Mouse (Mus musculus) limb, embryonic 11.5 days (tissue): ENCODE measurements around the gene Arid3a. TPM values are rescaled to one million over a fixed set of nuclear protein-coding genes. Genes with fewer than 3 reads are reported as not detected.

Source experiments
- ATAC-seq: fragments of 200-750 bp; cut with Nextera tagmentation; 2 replicates; pipeline ENCODE4 v1.8.0; 2017; ENCODE audit warnings: low read depth; ENCODE audit not compliant: insufficient number of reproducible peaks, low FRiP score, low TSS enrichment
- DNase-seq: peaks from one replicate; pipeline ENCODE4 v3.0.0-alpha.2; 2015; ENCODE audit warnings: low spot score
- H3K27ac ChIP-seq: fragments of 300-500 bp; sonication (generic); replicated peaks from 2 replicates; pipeline ENCODE4 v1.5.1; 2014; ENCODE audit warnings: low read depth, mild to moderate bottlenecking, low read length
- H3K27me3 ChIP-seq: fragments of 300-500 bp; sonication (generic); 2 replicates; pipeline ENCODE4 v1.6.1; 2014; ENCODE audit warnings: mild to moderate bottlenecking, low read length, mixed read lengths; ENCODE audit not compliant: control insufficient read depth, insufficient read depth
- H3K36me3 ChIP-seq: fragments of 300-500 bp; sonication (generic); 2 replicates; pipeline ENCODE4 v1.6.1; 2014; ENCODE audit warnings: mild to moderate bottlenecking, low read length, moderate library complexity, mixed read lengths; ENCODE audit not compliant: control insufficient read depth, insufficient read depth
- H3K4me1 ChIP-seq: fragments of 300-500 bp; sonication (generic); 2 replicates; pipeline ENCODE4 v1.6.1; 2014; ENCODE audit warnings: low read length, mixed read lengths; ENCODE audit not compliant: control insufficient read depth, insufficient read depth
- H3K4me2 ChIP-seq: fragments of 300-500 bp; sonication (generic); 2 replicates; pipeline ENCODE4 v1.6.1; 2014; ENCODE audit warnings: low read depth, mild to moderate bottlenecking, moderate library complexity; ENCODE audit not compliant: severe bottlenecking
- H3K4me3 ChIP-seq: fragments of 300-500 bp; sonication (generic); 2 replicates; pipeline ENCODE4 v1.5.1; 2014; ENCODE audit warnings: low read depth, low read length
- H3K9ac ChIP-seq: fragments of 300-500 bp; sonication (generic); 2 replicates; pipeline ENCODE4 v1.6.1; 2014; ENCODE audit warnings: mild to moderate bottlenecking, low read length
- H3K9me3 ChIP-seq: fragments of 300-500 bp; sonication (generic); 2 replicates; pipeline ENCODE4 v1.6.1; 2016; ENCODE audit warnings: low read length; ENCODE audit not compliant: control insufficient read depth
- WGBS: fragments of 180-500 bp; shearing (Covaris S2); extraction: QIAGEN DNeasy Blood & Tissue Kit; methylation state at CpG from one replicate; pipeline ENCODE4 v1.1.7; 2014; 5-methylcytosine and 5-hydroxymethylcytosine counted together
- polyA plus RNA-seq: library from polyadenylated mRNA; unstranded; fragments of >200 nt; fragmentation: Nextera tagmentation; extraction: Ambion mirVana; gene quantifications from 2 replicates; pipeline ENCODE4 v1.2.1, GENCODE M21; 2014

The Arid3a gene
- polyA plus RNA-seq, 1 experiment from 2014 or later: 12.9 TPM

- H3K9me3 ChIP-seq: no peaks in the 10 kb centered on the region
- whole genome bisulfite sequencing: 14% methylated on average over 16 of the region's 16 CpGs
- H3K36me3 ChIP-seq: peaks cover 10% of the 10 kb centered on the region
- H3K4me1 ChIP-seq: peaks cover 43% of the 10 kb centered on the region
- peak overlapping the region; percentile 85 for H3K27ac ChIP-seq
- peak overlapping the region; percentile 41; the same call in 1 of the 2 replicates for H3K9ac ChIP-seq
- H3K27me3 ChIP-seq: no peaks in the 10 kb centered on the region
- peak; percentile 76 for DNase-seq
- peak overlapping the region; percentile 16; the same call in 1 of the 2 replicates for H3K4me2 ChIP-seq
- no peak for ATAC-seq
- H3K4me3 ChIP-seq: no peak overlapping the region
Measured at GRCm38 (mm10) chr10:79945507-79946234, 18.8 kb downstream of the Arid3a start.

- no peak overlapping the region for H3K4me3 ChIP-seq
Measured at GRCm38 (mm10) chr10:79946752-79947322, 20.0 kb downstream of the Arid3a start.

GRCm38 (mm10) chr10:79947502-79947901 lies 20.7 kb downstream of the Arid3a start:
- H3K9ac ChIP-seq: no peak overlapping the region
- no peak overlapping the region for H3K4me2 ChIP-seq
- peaks cover 41% of the 10 kb centered on the region for H3K4me1 ChIP-seq
- H3K27ac ChIP-seq: no peak overlapping the region
- no peaks in the 10 kb centered on the region for H3K9me3 ChIP-seq
- H3K36me3 ChIP-seq: peaks cover 15% of the 10 kb centered on the region
- no peak overlapping the region for H3K4me3 ChIP-seq
- no peak for DNase-seq
- 72% methylated on average over 6 of the region's 6 CpGs for WGBS
- no peak for ATAC-seq
- H3K27me3 ChIP-seq: no peaks in the 10 kb centered on the region

More at GRCm38 (mm10) chr10:79946752-79947322, 20.0 kb downstream of the Arid3a start:
- no peak for DNase-seq
- no peaks in the 10 kb centered on the region for H3K9me3 ChIP-seq
- peak overlapping the region; percentile 85 for H3K27ac ChIP-seq
- H3K36me3 ChIP-seq: peaks cover 16% of the 10 kb centered on the region
- peak overlapping the region; percentile 47; the same call in 1 of the 2 replicates for H3K9ac ChIP-seq
- H3K4me2 ChIP-seq: peak overlapping the region; percentile 17; the same call in 1 of the 2 replicates
- peak; percentile 31; the same call in 1 of the 2 replicates for ATAC-seq
- H3K4me1 ChIP-seq: peaks cover 41% of the 10 kb centered on the region
- no peaks in the 10 kb centered on the region for H3K27me3 ChIP-seq
- WGBS: 10% methylated on average over 7 of the region's 7 CpGs

- no peaks in the 10 kb centered on the region for H3K9me3 ChIP-seq
- H3K4me3 ChIP-seq: no peak overlapping the region
- no peak overlapping the region for H3K9ac ChIP-seq
- H3K27me3 ChIP-seq: no peaks in the 10 kb centered on the region
- DNase-seq (no peak), ATAC-seq (no peak)
- peaks cover 17% of the 10 kb centered on the region for H3K36me3 ChIP-seq
- H3K27ac ChIP-seq: no peak overlapping the region
- H3K4me2 ChIP-seq: no peak overlapping the region
- WGBS: 85% methylated on average over 4 of the region's 4 CpGs
- H3K4me1 ChIP-seq: peaks cover 23% of the 10 kb centered on the region
Measured at GRCm38 (mm10) chr10:79949873-79950272, 23.0 kb downstream of the Arid3a start.

GRCm38 (mm10) chr10:79950661-79951060 lies 23.8 kb downstream of the Arid3a start:
- no peaks in the 10 kb centered on the region for H3K9me3 ChIP-seq
- no peak overlapping the region for H3K4me2 ChIP-seq
- H3K9ac ChIP-seq: no peak overlapping the region
- H3K27me3 ChIP-seq: no peaks in the 10 kb centered on the region
- no peak overlapping the region for H3K27ac ChIP-seq
- 87% methylated on average over 18 of the region's 18 CpGs for WGBS
- peaks cover 15% of the 10 kb centered on the region for H3K4me1 ChIP-seq
- ATAC-seq: no peak
- peaks cover 17% of the 10 kb centered on the region for H3K36me3 ChIP-seq
- DNase-seq: no peak
- no peak overlapping the region for H3K4me3 ChIP-seq

- 0 out of 2 replicates have a peak overlapping the region, but pooled peaks have one; percentile 33 for H3K27ac ChIP-seq
Measured at GRCm38 (mm10) chr10:79953946-79954345, 27.1 kb downstream of the Arid3a start.

GRCm38 (mm10) chr10:79955691-79956090 lies 28.8 kb downstream of the Arid3a start:
- ATAC-seq: no peak
- H3K36me3 ChIP-seq: peaks cover 9% of the 10 kb centered on the region

More at GRCm38 (mm10) chr10:79953946-79954345, 27.1 kb downstream of the Arid3a start:
- H3K9me3 ChIP-seq: no peaks in the 10 kb centered on the region
- H3K9ac ChIP-seq: no peak overlapping the region
- H3K4me2 ChIP-seq: no peak overlapping the region
- DNase-seq (no peak), ATAC-seq (no peak)
- H3K27me3 ChIP-seq: no peaks in the 10 kb centered on the region
- H3K4me3 ChIP-seq: no peak overlapping the region
- H3K4me1 ChIP-seq: peaks cover 7% of the 10 kb centered on the region; the same call in 1 of the 2 replicates
- WGBS: 81% methylated on average over 6 of the region's 6 CpGs
- peaks cover 16% of the 10 kb centered on the region for H3K36me3 ChIP-seq

GRCm38 (mm10) chr10:79956643-79957154 lies 29.9 kb downstream of the Arid3a start:
- no peak for ATAC-seq
- Histone ChIP-seq H3K27me3 (no peaks in the 10 kb centered on the region), H3K27ac (no peak overlapping the region), H3K36me3 (peaks cover 3% of the 10 kb centered on the region; the same call in 1 of the 2 replicates), H3K4me2 (no peak overlapping the region), H3K9me3 (no peaks in the 10 kb centered on the region), H3K4me1 (peaks cover 12% of the 10 kb centered on the region), H3K9ac (no peak overlapping the region), H3K4me3 (no peak overlapping the region)
- WGBS: 27% methylated on average over 4 of the region's 4 CpGs
- DNase-seq: no peak

More at GRCm38 (mm10) chr10:79955691-79956090, 28.8 kb downstream of the Arid3a start:
- Histone ChIP-seq H3K27me3 (no peaks in the 10 kb centered on the region), H3K9ac (no peak overlapping the region), H3K4me3 (no peak overlapping the region), H3K9me3 (no peaks in the 10 kb centered on the region), H3K27ac (no peak overlapping the region), H3K4me1 (peaks cover 8% of the 10 kb centered on the region), H3K4me2 (no peak overlapping the region)
- WGBS: 55% methylated on average over 9 of the region's 9 CpGs
- no peak for DNase-seq
